Mouse (Mus musculus) MEL (cell line): ENCODE data around the gene P3h3. TPM values are rescaled to one million over a fixed set of nuclear protein-coding genes. Genes with fewer than 3 reads are reported as not detected.

ENCODE experiments used
- DNase-seq: peaks from one replicate; pipeline ENCODE4 v3.0.0; 2011; ENCODE audit warnings: low read depth, low spot score
- H3K27ac ChIP-seq: 2 replicates; pipeline ENCODE4 v1.5.1; 2012; ENCODE audit warnings: low read depth, mild to moderate bottlenecking, control low read depth, low read length, moderate library complexity; ENCODE audit not compliant: control insufficient read depth
- H3K27me3 ChIP-seq, 2 experiments: fragments of 150-350 bp in 1 of 2; sonication (generic) in 1 of 2; 2 replicates each; pipeline ENCODE4 v1.6.1; 2012; ENCODE audit warnings: low read length in 2 of 2, mild to moderate bottlenecking in 2 of 2, improper control_type of control experiment in 1 of 2, moderate library complexity in 1 of 2; ENCODE audit not compliant: insufficient read depth in 2 of 2, control insufficient read depth in 1 of 2
- H3K36me3 ChIP-seq, 2 experiments: 2 replicates each; pipeline ENCODE4 v1.6.1; 2012 to 2014; ENCODE audit warnings: low read length in 2 of 2, improper control_type of control experiment in 1 of 2, inconsistent platforms in 1 of 2, mild to moderate bottlenecking in 1 of 2; ENCODE audit not compliant: insufficient read depth in 2 of 2, control insufficient read depth in 1 of 2
- H3K4me1 ChIP-seq, 2 experiments: fragments of 150-350 bp in 1 of 2; sonication (generic) in 1 of 2; 2 replicates each; pipeline ENCODE4 v1.6.1; 2012; ENCODE audit warnings: low read length in 2 of 2, improper control_type of control experiment in 1 of 2, mild to moderate bottlenecking in 1 of 2; ENCODE audit not compliant: insufficient read depth in 2 of 2, control insufficient read depth in 1 of 2
- H3K4me3 ChIP-seq, 2 experiments: fragments of 150-350 bp in 1 of 2; sonication (generic) in 1 of 2; 2 replicates each; pipeline ENCODE4 v1.5.1; 2012; ENCODE audit warnings: low read depth in 2 of 2, low read length in 2 of 2, mild to moderate bottlenecking in 2 of 2, moderate library complexity in 2 of 2, control low read depth in 1 of 2, improper control_type of control experiment in 1 of 2; ENCODE audit not compliant: control insufficient read depth in 1 of 2, insufficient read depth in 1 of 2
- H3K79me2 ChIP-seq: 2 replicates; pipeline ENCODE4 v1.6.1; 2012; ENCODE audit warnings: mild to moderate bottlenecking, low read length, moderate library complexity; ENCODE audit not compliant: control insufficient read depth, poor library complexity, insufficient read depth
- H3K9ac ChIP-seq: 2 replicates; pipeline ENCODE4 v1.6.1; 2012; ENCODE audit warnings: low read depth, mild to moderate bottlenecking, control low read depth, low read length, moderate library complexity; ENCODE audit not compliant: control insufficient read depth, poor library complexity, severe bottlenecking
- H3K9me3 ChIP-seq: fragments of 150-350 bp; sonication (generic); replicated peaks from 2 replicates; pipeline ENCODE4 v1.6.1; 2012; ENCODE audit warnings: mild to moderate bottlenecking, low read length, improper control_type of control experiment, moderate library complexity; ENCODE audit not compliant: insufficient read depth
- BHLHE40 ChIP-seq: IDR thresholded peaks from 2 replicates; pipeline ENCODE4 v1.6.1; 2012; ENCODE audit warnings: low read depth, mild to moderate bottlenecking, inconsistent platforms, low read length, improper control_type of control experiment, borderline replicate concordance
- CTCF ChIP-seq, 3 experiments: IDR thresholded peaks in 2 of 3; conservative IDR thresholded peaks in 1 of 3; 2 replicates each; pipeline ENCODE4 v1.5.1; 2011 to 2012; ENCODE audit warnings: low read length in 3 of 3, low read depth in 2 of 3, mild to moderate bottlenecking in 2 of 3, improper control_type of control experiment in 1 of 3, inconsistent platforms in 1 of 3, mixed read lengths in 1 of 3, moderate library complexity in 1 of 3; ENCODE audit not compliant: control insufficient read depth in 1 of 3, insufficient read depth in 1 of 3, poor library complexity in 1 of 3, severe bottlenecking in 1 of 3
- E2F4 ChIP-seq: IDR thresholded peaks from 2 replicates; pipeline ENCODE4 v1.6.1; 2011; ENCODE audit warnings: low read depth, low read length, improper control_type of control experiment, borderline replicate concordance
- ELF1 ChIP-seq: IDR thresholded peaks from 2 replicates; pipeline ENCODE4 v1.6.1; 2014; ENCODE audit warnings: low read depth, mild to moderate bottlenecking, inconsistent platforms, low read length, improper control_type of control experiment, moderate library complexity
- EP300 ChIP-seq, 2 experiments: IDR thresholded peaks; 2 replicates each; pipeline ENCODE4 v1.6.1; 2011; ENCODE audit warnings: improper control_type of control experiment in 2 of 2, low read length in 2 of 2, low read depth in 1 of 2, mild to moderate bottlenecking in 1 of 2
- ETS1 ChIP-seq: IDR thresholded peaks from 2 replicates; pipeline ENCODE4 v1.6.1; 2012; ENCODE audit warnings: low read depth, mild to moderate bottlenecking, inconsistent platforms, low read length, improper control_type of control experiment, moderate library complexity
- HCFC1 ChIP-seq: IDR thresholded peaks from 2 replicates; pipeline ENCODE4 v1.6.1; 2012; ENCODE audit warnings: low read depth, mild to moderate bottlenecking, inconsistent platforms, low read length, improper control_type of control experiment, moderate library complexity
- KAT2A ChIP-seq: conservative IDR thresholded peaks from 2 replicates; pipeline ENCODE4 v1.6.1; 2012; ENCODE audit warnings: low read depth, low read length, improper control_type of control experiment, inconsistent platforms
- MAX ChIP-seq: IDR thresholded peaks from 2 replicates; pipeline ENCODE4 v1.6.1; 2011; ENCODE audit warnings: low read length, improper control_type of control experiment
- MAZ ChIP-seq: IDR thresholded peaks from 2 replicates; pipeline ENCODE4 v1.6.1; 2012; ENCODE audit warnings: low read depth, mild to moderate bottlenecking, inconsistent platforms, low read length, improper control_type of control experiment
- MEF2A ChIP-seq: IDR thresholded peaks from 2 replicates; pipeline ENCODE4 v1.6.1; 2014; ENCODE audit warnings: low read depth, mild to moderate bottlenecking, inconsistent platforms, low read length, improper control_type of control experiment; ENCODE audit not compliant: poor library complexity, insufficient replicate concordance, severe bottlenecking; ENCODE audit errors: extremely low read depth
- MXI1 ChIP-seq: IDR thresholded peaks from 2 replicates; pipeline ENCODE4 v1.6.1; 2011; ENCODE audit warnings: mild to moderate bottlenecking, low read depth, low read length, improper control_type of control experiment
- MYB ChIP-seq: IDR thresholded peaks from 2 replicates; pipeline ENCODE4 v1.6.1; 2011; ENCODE audit warnings: mild to moderate bottlenecking, low read depth, low read length, improper control_type of control experiment
- NELFE ChIP-seq: IDR thresholded peaks from 2 replicates; pipeline ENCODE4 v1.6.1; 2011; ENCODE audit warnings: low read depth, low read length, improper control_type of control experiment
- POLR2AphosphoS2 ChIP-seq: IDR thresholded peaks from 2 replicates; pipeline ENCODE4 v1.6.1; 2011; ENCODE audit warnings: low read length, improper control_type of control experiment
- RAD21 ChIP-seq: IDR thresholded peaks from 2 replicates; pipeline ENCODE4 v1.6.1; 2011; ENCODE audit warnings: mild to moderate bottlenecking, low read depth, low read length, improper control_type of control experiment
- SIN3A ChIP-seq: IDR thresholded peaks from 2 replicates; pipeline ENCODE4 v1.6.1; 2012; ENCODE audit warnings: low read length, improper control_type of control experiment, inconsistent platforms
- SMC3 ChIP-seq: IDR thresholded peaks from 2 replicates; pipeline ENCODE4 v1.6.1; 2011; ENCODE audit warnings: low read depth, low read length, improper control_type of control experiment
- TBP ChIP-seq: IDR thresholded peaks from 2 replicates; pipeline ENCODE4 v1.8.0; 2011; ENCODE audit warnings: low read depth, low read length, improper control_type of control experiment
- TCF12 ChIP-seq: IDR thresholded peaks from 2 replicates; pipeline ENCODE4 v1.6.1; 2014; ENCODE audit warnings: low read depth, mild to moderate bottlenecking, inconsistent platforms, low read length, improper control_type of control experiment, moderate library complexity
- USF1 ChIP-seq: IDR thresholded peaks from 2 replicates; pipeline ENCODE4 v1.6.1; 2014; ENCODE audit warnings: low read depth, mild to moderate bottlenecking, inconsistent platforms, low read length, improper control_type of control experiment, moderate library complexity
- USF2 ChIP-seq, 2 experiments: IDR thresholded peaks; 2 replicates each; pipeline ENCODE4 v1.6.1; 2011 to 2012; ENCODE audit warnings: improper control_type of control experiment in 2 of 2, low read length in 2 of 2, borderline replicate concordance in 1 of 2, inconsistent platforms in 1 of 2, low read depth in 1 of 2, mild to moderate bottlenecking in 1 of 2; ENCODE audit not compliant: insufficient read depth in 1 of 2
- ZC3H11A ChIP-seq: IDR thresholded peaks from 2 replicates; pipeline ENCODE4 v1.6.1; 2012; ENCODE audit warnings: low read depth, mild to moderate bottlenecking, inconsistent platforms, low read length, improper control_type of control experiment
- polyA plus RNA-seq, 2 experiments: library from polyadenylated mRNA; stranded (reverse) in 1 of 2; unstranded in 1 of 2; fragments of >175 nt in 1 of 2; fragments of >200 nt in 1 of 2; gene quantifications; 2 replicates each; pipeline versions ENCODE4 v1.2.1 to v1.2.4; 2012; ENCODE audit warnings: low replicate concordance in 2 of 2, low read depth in 1 of 2; ENCODE audit not compliant: insufficient read length in 2 of 2, insufficient read depth in 1 of 2, missing spikeins in 1 of 2
- total RNA-seq: library from RNA; depleted of rRNA; stranded (reverse); fragments of 300-350 nt; gene quantifications from 2 replicates; pipeline ENCODE4 v1.2.3, GENCODE M21; 2012; rRNA removed

The P3h3 gene
- total RNA-seq (0.23 and 0.29 TPM in 2 replicates), polyA plus RNA-seq (1 to 10 TPM in 1 of 2 experiments, not detected in 1; 2.1 TPM)

DNA sequence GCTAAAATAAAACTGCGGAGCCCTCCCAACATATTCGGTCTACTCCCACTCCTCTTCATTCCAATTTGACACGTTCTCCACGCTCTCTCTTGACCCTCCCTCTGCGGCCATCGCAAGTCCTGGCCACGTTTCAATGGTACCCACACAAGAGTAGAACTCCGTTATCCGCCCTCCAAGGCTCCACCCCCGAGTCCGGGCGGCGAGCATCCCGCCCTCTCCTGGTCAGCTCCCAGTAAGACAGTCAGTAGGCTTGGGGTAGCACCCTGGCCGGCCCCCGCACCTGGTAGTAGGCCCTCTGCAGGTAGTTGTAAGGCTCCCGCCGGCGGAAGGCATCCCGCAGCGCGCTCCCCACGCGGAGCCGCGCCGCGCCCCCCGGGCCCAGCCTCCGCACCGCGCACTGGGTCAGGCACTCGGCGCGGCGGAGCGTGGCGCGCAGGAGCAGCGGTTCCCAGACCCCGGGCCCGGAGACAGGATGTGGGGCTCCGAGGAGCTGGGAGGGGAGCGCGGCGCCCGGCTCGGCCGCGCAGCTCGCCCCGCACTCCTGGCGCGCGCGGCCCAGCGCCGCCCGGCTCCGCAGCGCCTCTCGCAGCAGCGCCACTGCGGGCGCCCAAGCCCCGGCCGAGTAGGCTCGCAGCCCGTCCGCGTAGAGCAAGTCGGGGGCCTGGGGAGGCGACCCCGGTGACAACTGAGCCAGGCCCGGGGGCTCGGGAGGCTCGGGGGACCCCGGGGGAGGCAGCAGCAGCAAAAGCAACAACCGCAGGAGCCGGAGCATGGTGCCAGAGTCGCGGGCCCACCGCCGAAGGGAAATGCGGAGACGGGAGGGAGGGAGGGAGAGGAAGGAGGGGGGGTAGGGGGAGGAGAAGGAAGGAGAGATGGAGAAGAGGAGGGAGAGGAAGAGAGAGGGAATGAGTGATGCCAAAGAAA lies at the start of gene P3h3:
P3h3 (minus strand) TSS at position 837 of the 924 bp plus-strand sequence.
- Histone ChIP-seq H3K4me1 (peaks cover 0 to 3% of the 10 kb centered on the region in 2 experiments; a peak in 1 of 4 replicates), H3K9me3 (no peaks in the 10 kb centered on the region), H3K79me2 (no peaks in the 10 kb centered on the region), H3K27me3 (peaks cover 6 to 9% of the 10 kb centered on the region in 2 experiments), H3K36me3 (no peaks in the 10 kb centered on the region), H3K9ac (peak within 1 kb of the TSS; percentile 59), H3K4me3 (peak within 1 kb of the TSS; percentile 24 to 45), H3K27ac (no peak within 1 kb of the TSS)
- TF ChIP-seq MEF2A, result no peak
- TF ChIP-seq TBP, result no peak
- TF ChIP-seq MYB, result no peak
- TF ChIP-seq CTCF (IDR thresholded peaks at IDR 0.05 in 2 of 3, conservative IDR thresholded peaks at IDR 0.05 in 1 of 3; ENCODE audit: control insufficient read depth in 1 of 3, insufficient read depth in 1 of 3, low read depth in 2 of 3, low read length in 3 of 3, poor library complexity in 1 of 3, severe bottlenecking in 1 of 3), result peak in 2 of 3 experiments; percentile 45 to 70; a peak in 5 of 6 replicates
- TF ChIP-seq TCF12, result no peak
- no peak; the same call in 1 of the 2 replicates for TF ChIP-seq SMC3
- TF ChIP-seq USF2 (IDR thresholded peaks at IDR 0.05; ENCODE audit: borderline replicate concordance in 1 of 2, insufficient read depth in 1 of 2, low read depth in 1 of 2, low read length in 2 of 2), result no peak
- DNase-seq, result peak; percentile 57

GRCm38 (mm10) chr6:124904991-124905860 lies 47.7 kb upstream of the P3h3 start:
- H3K36me3 ChIP-seq, result no peaks in the 10 kb centered on the region; a peak in 1 of 4 replicates
- H3K9ac ChIP-seq, result no peak overlapping the region
- H3K4me3 ChIP-seq, result no peak overlapping the region
- no peaks in the 10 kb centered on the region for H3K27me3 ChIP-seq
- H3K9me3 ChIP-seq, result no peaks in the 10 kb centered on the region
- H3K4me1 ChIP-seq, result peaks cover 0 to 5% of the 10 kb centered on the region in 2 experiments; a peak in 3 of 4 replicates
- TF ChIP-seq USF2 (IDR thresholded peaks at IDR 0.05; ENCODE audit: borderline replicate concordance in 1 of 2, insufficient read depth in 1 of 2, low read depth in 1 of 2, low read length in 2 of 2) (no peak), POLR2AphosphoS2 (no peak), RAD21 (no peak), MAZ (no peak), ETS1 (no peak), MAX (no peak), CTCF (IDR thresholded peaks at IDR 0.05 in 2 of 3, conservative IDR thresholded peaks at IDR 0.05 in 1 of 3; ENCODE audit: control insufficient read depth in 1 of 3, insufficient read depth in 1 of 3, low read depth in 2 of 3, low read length in 3 of 3, poor library complexity in 1 of 3, severe bottlenecking in 1 of 3) (no peak), KAT2A (no peak), MEF2A (no peak), MXI1 (no peak), NELFE (no peak), USF1 (no peak), TCF12 (no peak), EP300 (IDR thresholded peaks at IDR 0.05; ENCODE audit: low read depth in 1 of 2, low read length in 2 of 2) (no peak), ZC3H11A (no peak), SIN3A (no peak), E2F4 (no peak), BHLHE40 (no peak), ELF1 (no peak), HCFC1 (no peak)
- DNase-seq, result no peak
- peaks cover 2% of the 10 kb centered on the region; the same call in 1 of the 2 replicates for H3K79me2 ChIP-seq
- no peak overlapping the region for H3K27ac ChIP-seq
